Comparison of ENCODE assay signal across 8 mouse cellular contexts in the genomic region with DNA sequence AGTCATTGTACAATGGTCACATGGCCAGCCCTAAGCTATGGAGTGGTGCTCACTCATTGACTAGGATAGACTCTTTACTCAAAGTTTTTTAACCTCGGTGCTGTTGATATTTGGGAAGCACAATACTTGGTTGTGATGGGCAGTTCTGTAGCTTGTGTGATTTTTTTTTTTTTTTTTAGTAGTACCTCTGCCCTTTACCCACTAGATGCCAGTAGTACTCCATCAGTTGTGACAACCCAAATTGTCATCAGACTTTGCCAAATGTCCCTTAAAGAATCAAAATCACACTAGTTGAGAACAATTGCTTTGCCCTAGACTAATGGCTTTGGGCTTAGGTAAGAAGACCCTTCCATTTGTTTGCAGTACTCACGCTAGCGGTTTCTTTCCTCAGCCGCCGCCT. TPM values are rescaled to one million over a fixed set of nuclear protein-coding genes. Genes with fewer than 3 reads are reported as not detected.
DNase-seq lines count a peak whose midpoint lies in the region; ATAC-seq lines count a peak whose summit lies in the region.

No protein-coding gene starts in this region.

- H3K9me3 ChIP-seq in kidney, embryonic 16.5 days (ENCODE audit: low read length) = no peaks in the 10 kb centered on the region
- H3K9me3 ChIP-seq in hindbrain, embryonic 15.5 days = no peaks in the 10 kb centered on the region
- no peaks in the 10 kb centered on the region for H3K9me3 ChIP-seq in midbrain, embryonic 14.5 days (ENCODE audit: control insufficient read depth, low read length)

- H3K9ac ChIP-seq in kidney, embryonic 16.5 days (replicated peaks; ENCODE audit: low read length) = no peak overlapping the region
- no peak overlapping the region for H3K9ac ChIP-seq in hindbrain, embryonic 15.5 days
- no peak overlapping the region for H3K9ac ChIP-seq in midbrain, embryonic 14.5 days (replicated peaks; ENCODE audit: low read length)

- no peak for ATAC-seq in kidney, embryonic 16.5 days (ENCODE audit: low FRiP score, low TSS enrichment)
- ATAC-seq in hindbrain, embryonic 15.5 days (ENCODE audit: low FRiP score, low read depth) = no peak
- no peak for ATAC-seq in midbrain, embryonic 14.5 days (ENCODE audit: low FRiP score, low TSS enrichment)

- WGBS in kidney, embryonic 16.5 days = 90% methylated on average over 5 of the region's 5 CpGs
- 94% methylated on average over 5 of the region's 5 CpGs for WGBS in hindbrain, embryonic 15.5 days
- 93% methylated on average over 5 of the region's 5 CpGs for WGBS in midbrain, embryonic 14.5 days

- no peak overlapping the region for H3K4me3 ChIP-seq in kidney, embryonic 16.5 days (ENCODE audit: low read length)
- H3K4me3 ChIP-seq in hindbrain, embryonic 15.5 days = 0 out of 2 replicates have a peak overlapping the region, but pooled peaks have one; percentile 98
- H3K4me3 ChIP-seq in midbrain, embryonic 14.5 days (replicated peaks; ENCODE audit: low read depth, low read length) = no peak overlapping the region

- H3K4me1 ChIP-seq in kidney, embryonic 16.5 days (ENCODE audit: insufficient read depth, low read length) = peaks cover 14% of the 10 kb centered on the region
- peaks cover 35% of the 10 kb centered on the region for H3K4me1 ChIP-seq in hindbrain, embryonic 15.5 days (replicated peaks)
- H3K4me1 ChIP-seq in midbrain, embryonic 14.5 days (ENCODE audit: control insufficient read depth, insufficient read depth, low read length) = peaks cover 14% of the 10 kb centered on the region

- no peaks in the 10 kb centered on the region for H3K36me3 ChIP-seq in kidney, embryonic 16.5 days (ENCODE audit: insufficient read depth, low read length)
- H3K36me3 ChIP-seq in hindbrain, embryonic 15.5 days = no peaks in the 10 kb centered on the region
- H3K36me3 ChIP-seq in midbrain, embryonic 14.5 days (ENCODE audit: control insufficient read depth, insufficient read depth, low read length) = no peaks in the 10 kb centered on the region

- peaks cover 5% of the 10 kb centered on the region; the same call in 1 of the 2 replicates for H3K27me3 ChIP-seq in kidney, embryonic 16.5 days (ENCODE audit: insufficient read depth, low read length)
- H3K27me3 ChIP-seq in hindbrain, embryonic 15.5 days = no peaks in the 10 kb centered on the region
- no peaks in the 10 kb centered on the region for H3K27me3 ChIP-seq in midbrain, embryonic 14.5 days (ENCODE audit: control insufficient read depth, insufficient read depth, low read length)

- no peak overlapping the region for H3K27ac ChIP-seq in kidney, embryonic 16.5 days (ENCODE audit: low read length)
- no peak overlapping the region for H3K27ac ChIP-seq in hindbrain, embryonic 15.5 days (replicated peaks)
- H3K27ac ChIP-seq in midbrain, embryonic 14.5 days (replicated peaks; ENCODE audit: low read depth, low read length) = no peak overlapping the region

- peak overlapping the region; percentile 85 for H3K4me2 ChIP-seq in kidney, embryonic 16.5 days (replicated peaks; ENCODE audit: low read depth, low read length)
- peak overlapping the region; percentile 77 for H3K4me2 ChIP-seq in hindbrain, embryonic 15.5 days
- peak overlapping the region; percentile 89 for H3K4me2 ChIP-seq in midbrain, embryonic 14.5 days (ENCODE audit: low read length)

- no peak for DNase-seq in kidney, postnatal 36 days
- peak; percentile 76 for DNase-seq in adipocyte (ENCODE audit: low spot score)
- no peak for DNase-seq in midbrain, embryonic 14.5 days
- no peak for DNase-seq in left cerebral cortex, adult 18-20 months (ENCODE audit: low spot score in 2 of 2)
- DNase-seq in lung, postnatal 36 days = no peak
- DNase-seq in cerebellum, adult 9-11 months = no peak

RNA-seq across cellular contexts. Expression of gene Vac14, which starts 1.5 kb away (rescaled TPM):
- 21.6 and 21.7 TPM in 2 replicates for polyA plus RNA-seq in kidney, embryonic 16.5 days (2015; fragmentation: Nextera tagmentation; extraction: Ambion mirVana)
- polyA plus RNA-seq in hindbrain, embryonic 15.5 days (2015; fragmentation: Nextera tagmentation; extraction: Ambion mirVana) = 29.3 and 33.6 TPM in 2 replicates
- 31.7 and 32.5 TPM in 2 replicates for polyA plus RNA-seq in midbrain, embryonic 14.5 days (2014; fragmentation: Nextera tagmentation; extraction: Ambion mirVana)
- 10 to 100 TPM; 26.9 to 28.0 TPM for total RNA-seq in left cerebral cortex, adult 18-20 months (2021)
